Mouse (Mus musculus) lung, postnatal 0 days (tissue): ENCODE results near the gene 2510009E07Rik.

Experiments used
- CTCF ChIP-seq: IDR thresholded peaks from 2 replicates; pipeline ENCODE4 v1.5.1; 2016; ENCODE audit warnings: antibody characterized with exemption, mild to moderate bottlenecking
- EP300 ChIP-seq: IDR thresholded peaks from 2 replicates; pipeline ENCODE4 v1.6.1; 2016; ENCODE audit warnings: antibody characterized with exemption, mild to moderate bottlenecking, control low read depth

DNA sequence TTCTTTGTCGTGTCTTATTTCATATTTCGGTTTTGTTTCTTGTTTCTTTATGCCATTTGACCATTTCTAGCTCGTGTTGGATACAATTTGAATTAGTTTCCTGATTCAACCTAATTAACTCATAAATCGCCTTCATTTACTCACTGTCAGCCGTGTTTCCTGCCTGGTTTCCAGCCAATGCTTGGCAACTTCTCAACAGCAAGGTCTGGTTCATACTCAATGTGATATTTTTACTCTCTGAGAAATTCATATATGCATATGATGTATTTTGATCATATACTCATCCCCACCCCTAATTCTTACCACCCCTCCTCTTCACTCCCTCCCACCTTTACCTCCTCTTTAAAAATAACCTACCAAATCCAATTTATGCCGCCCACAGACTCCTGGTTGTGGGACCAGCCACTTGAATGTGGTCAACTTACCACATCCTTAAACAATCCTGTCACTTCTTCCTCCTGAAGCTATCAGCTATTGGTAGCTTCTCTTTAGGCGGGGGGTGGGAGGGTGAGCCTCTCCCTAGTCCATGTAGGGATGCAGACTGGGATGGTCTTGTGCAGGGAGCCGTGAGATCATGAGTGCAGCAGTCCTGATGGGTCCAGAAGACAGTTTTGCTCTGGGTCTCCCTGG, 87.3 kb downstream of the 2510009E07Rik start:
- TF ChIP-seq EP300, result no peak
- no peak for TF ChIP-seq CTCF
